Mouse (Mus musculus) forebrain, embryonic 15.5 days (tissue): ENCODE measurements around the gene Ndn. TPM values are rescaled to one million over a fixed set of nuclear protein-coding genes. Genes with fewer than 3 reads are reported as not detected.

Experiments used
- ATAC-seq: fragments of 200-750 bp; cut with Nextera tagmentation; replicated peaks from 2 replicates; pipeline ENCODE4 v1.8.0; 2017; ENCODE audit warnings: mild to moderate bottlenecking, moderate TSS enrichment, moderate library complexity
- H3K27ac ChIP-seq: fragments of 300-500 bp; sonication (generic); replicated peaks from 2 replicates; pipeline ENCODE4 v1.5.1; 2015; ENCODE audit warnings: mild to moderate bottlenecking, inconsistent platforms
- H3K27me3 ChIP-seq: fragments of 300-500 bp; sonication (generic); 2 replicates; pipeline ENCODE4 v1.6.1; 2015; ENCODE audit warnings: inconsistent platforms
- H3K36me3 ChIP-seq: fragments of 300-500 bp; sonication (generic); 2 replicates; pipeline ENCODE4 v1.6.1; 2015; ENCODE audit warnings: mild to moderate bottlenecking, inconsistent platforms
- H3K4me1 ChIP-seq: fragments of 300-500 bp; sonication (generic); 2 replicates; pipeline ENCODE4 v1.6.1; 2015; ENCODE audit warnings: inconsistent platforms
- H3K4me2 ChIP-seq: fragments of 300-500 bp; sonication (generic); replicated peaks from 2 replicates; pipeline ENCODE4 v1.6.1; 2015; ENCODE audit warnings: mild to moderate bottlenecking, inconsistent platforms
- H3K4me3 ChIP-seq: fragments of 300-500 bp; sonication (generic); 2 replicates; pipeline ENCODE4 v1.5.1; 2015; ENCODE audit warnings: mild to moderate bottlenecking, inconsistent platforms
- H3K9ac ChIP-seq: fragments of 300-500 bp; sonication (generic); replicated peaks from 2 replicates; pipeline ENCODE4 v1.6.1; 2015; ENCODE audit warnings: mild to moderate bottlenecking, inconsistent platforms
- H3K9me3 ChIP-seq: fragments of 300-500 bp; sonication (generic); 2 replicates; pipeline ENCODE4 v1.6.1; 2016; ENCODE audit warnings: inconsistent platforms
- WGBS: fragments of 180-500 bp; shearing (Covaris S2); methylation state at CpG from one replicate; pipeline ENCODE4 v1.1.7; 2015; ENCODE audit warnings: mixed read lengths; 5-methylcytosine and 5-hydroxymethylcytosine counted together
- polyA plus RNA-seq: library from polyadenylated mRNA; unstranded; fragments of >200 nt; fragmentation: Nextera tagmentation; extraction: Ambion mirVana; gene quantifications from 2 replicates; pipeline ENCODE4 v1.2.1, GENCODE M21; 2015

The Ndn gene
- polyA plus RNA-seq: 414 and 487 TPM in 2 replicates

DNA sequence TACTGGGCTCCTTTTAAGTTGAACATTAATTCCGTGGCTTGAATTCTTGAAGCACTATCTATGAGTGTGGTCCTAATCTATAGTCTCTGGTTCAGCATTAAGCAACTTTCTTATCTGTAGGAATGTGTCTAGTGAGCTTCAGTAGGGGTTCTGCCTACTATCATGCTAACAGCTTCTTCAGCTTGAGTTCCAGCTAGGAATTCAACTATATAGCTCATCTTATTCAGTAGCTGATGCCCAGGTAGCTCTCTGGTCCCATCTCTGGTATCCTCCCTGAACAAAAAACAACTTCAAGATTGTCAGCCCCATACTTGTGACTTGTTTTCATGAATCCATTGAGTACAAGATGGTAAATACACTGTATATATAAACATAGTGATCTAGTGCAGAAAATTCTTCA lies at the start of gene Ndn:
Ndn (plus strand) TSS at position 301 of the 400 bp plus-strand sequence.
- H3K4me2 ChIP-seq: no peak within 1 kb of the TSS
- ATAC-seq: no peak
- no peak within 1 kb of the TSS for H3K9ac ChIP-seq
- WGBS: 78% methylated on average over 1 of the region's 1 CpGs
- no peaks in the 10 kb centered on the region; the same call in 1 of the 2 replicates for H3K9me3 ChIP-seq
- no peak within 1 kb of the TSS for H3K4me3 ChIP-seq
- no peak within 1 kb of the TSS for H3K27ac ChIP-seq
- no peaks in the 10 kb centered on the region for H3K36me3 ChIP-seq
- H3K27me3 ChIP-seq: no peaks in the 10 kb centered on the region
- peaks cover 16% of the 10 kb centered on the region for H3K4me1 ChIP-seq

DNA sequence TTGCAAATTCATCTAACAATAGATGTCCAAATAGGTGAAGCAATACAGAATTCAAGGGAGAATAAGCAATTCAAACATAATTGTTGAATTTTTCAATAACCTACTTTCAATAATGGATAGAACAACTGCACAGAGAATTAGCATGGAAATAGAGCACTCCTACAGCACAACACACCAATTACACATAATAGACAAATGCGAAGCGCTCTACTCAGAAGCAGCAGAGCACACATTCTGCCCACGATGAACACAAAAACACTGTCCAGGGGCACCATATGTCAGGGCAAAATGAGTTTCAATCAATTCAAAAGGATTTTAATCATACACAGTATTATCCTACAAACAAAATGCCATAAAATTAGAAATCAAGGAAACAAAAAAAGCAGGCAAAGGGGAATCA lies 43.9 kb upstream of the Ndn start:
- Histone ChIP-seq H3K36me3 (no peaks in the 10 kb centered on the region), H3K4me1 (no peaks in the 10 kb centered on the region), H3K9ac (no peak overlapping the region), H3K4me2 (no peak overlapping the region), H3K27me3 (no peaks in the 10 kb centered on the region), H3K9me3 (no peaks in the 10 kb centered on the region), H3K4me3 (no peak overlapping the region), H3K27ac (no peak overlapping the region)
- WGBS: 52% methylated on average over 3 of the region's 3 CpGs
- no peak for ATAC-seq

DNA sequence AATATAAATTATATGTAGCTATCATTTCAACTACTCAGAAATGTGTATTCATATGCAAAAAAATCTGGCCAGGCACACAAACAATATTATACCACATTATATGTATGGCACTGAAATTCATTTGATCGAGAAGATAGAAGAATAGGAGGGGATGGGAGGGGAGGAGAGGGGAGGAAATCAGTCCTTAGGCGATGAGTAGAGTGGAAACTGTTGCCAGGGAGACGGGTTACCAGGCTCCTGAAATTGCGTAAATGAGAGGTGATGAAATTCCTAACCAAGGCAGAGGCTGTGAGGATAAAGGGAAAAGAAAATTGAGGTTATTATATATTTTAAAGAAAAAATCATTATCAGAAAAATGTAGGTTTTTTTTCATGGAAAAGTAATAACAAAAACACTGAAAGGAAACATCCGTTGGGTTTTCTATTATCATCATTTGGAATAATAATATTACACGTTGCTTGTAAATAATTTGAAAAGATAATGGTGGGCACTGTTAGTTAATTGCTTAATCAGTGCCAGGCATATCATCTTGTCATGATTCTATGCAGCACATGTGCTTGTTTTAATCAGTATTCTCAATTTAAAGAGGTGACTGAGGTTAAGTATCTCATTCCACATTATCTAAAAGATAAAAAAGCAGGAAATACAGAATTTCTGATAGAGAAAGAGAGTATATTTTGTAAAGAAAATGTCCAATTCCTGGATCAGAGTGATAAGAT lies 39.3 kb upstream of the Ndn start:
- peak; percentile 82 for ATAC-seq
- 29% methylated on average over 6 of the region's 6 CpGs for WGBS
- H3K27ac ChIP-seq: peak overlapping the region; percentile 52
- H3K4me2 ChIP-seq: no peak overlapping the region
- no peaks in the 10 kb centered on the region for H3K4me1 ChIP-seq
- no peaks in the 10 kb centered on the region for H3K27me3 ChIP-seq
- no peak overlapping the region for H3K4me3 ChIP-seq
- no peaks in the 10 kb centered on the region for H3K9me3 ChIP-seq
- no peaks in the 10 kb centered on the region for H3K36me3 ChIP-seq
- no peak overlapping the region for H3K9ac ChIP-seq

DNA sequence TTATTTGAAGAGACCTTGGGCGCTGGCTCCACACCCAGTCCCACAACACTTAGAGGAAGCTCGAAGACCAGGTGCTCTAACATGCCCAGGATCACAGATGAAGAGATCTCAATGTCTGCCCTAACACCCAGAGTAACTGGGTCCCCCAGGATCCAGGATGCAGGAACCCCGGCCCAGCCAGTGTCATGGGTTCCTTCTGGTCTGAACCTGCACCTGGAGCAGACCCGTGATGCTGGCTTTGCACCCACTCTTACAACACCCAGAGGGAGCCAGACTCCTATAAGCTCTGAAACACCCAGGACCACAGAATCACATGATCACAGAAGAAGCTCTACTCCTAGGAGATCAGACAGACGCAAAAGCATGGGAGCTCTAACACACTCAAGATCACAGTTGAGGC lies 29.6 kb upstream of the Ndn start:
- no peak for ATAC-seq
- no peak overlapping the region for H3K27ac ChIP-seq
- H3K4me2 ChIP-seq: no peak overlapping the region
- H3K4me3 ChIP-seq: no peak overlapping the region
- no peaks in the 10 kb centered on the region for H3K4me1 ChIP-seq
- H3K9me3 ChIP-seq: no peaks in the 10 kb centered on the region
- no peaks in the 10 kb centered on the region for H3K36me3 ChIP-seq
- no peaks in the 10 kb centered on the region for H3K27me3 ChIP-seq
- WGBS: 85% methylated on average over 5 of the region's 5 CpGs
- H3K9ac ChIP-seq: no peak overlapping the region

DNA sequence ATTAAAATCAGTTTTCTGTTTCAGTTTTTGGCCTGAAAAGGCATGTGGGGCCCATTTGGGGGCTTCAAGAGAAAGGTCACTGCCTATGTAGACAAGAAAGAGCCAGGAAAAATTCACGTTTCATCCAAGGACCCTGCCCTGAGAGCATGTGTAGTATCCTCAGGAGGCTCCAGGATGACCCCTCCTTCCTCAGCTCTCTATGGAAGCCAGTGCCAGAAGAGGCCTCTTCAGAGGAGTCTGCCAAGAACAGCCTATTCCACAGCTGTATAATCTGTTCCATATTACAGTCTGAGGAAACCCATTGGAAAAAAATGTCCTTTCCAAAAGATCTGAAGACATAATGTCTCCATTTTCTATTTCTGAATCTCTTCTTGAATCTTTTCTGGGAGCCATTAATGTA lies 958 bp upstream of the Ndn start:
- Histone ChIP-seq H3K36me3 (no peaks in the 10 kb centered on the region), H3K27me3 (no peaks in the 10 kb centered on the region), H3K27ac (no peak overlapping the region), H3K4me1 (peaks cover 8% of the 10 kb centered on the region; the same call in 1 of the 2 replicates), H3K9me3 (no peaks in the 10 kb centered on the region; the same call in 1 of the 2 replicates), H3K4me3 (no peak overlapping the region), H3K4me2 (no peak overlapping the region), H3K9ac (no peak overlapping the region)
- WGBS: 49% methylated on average over 1 of the region's 1 CpGs
- ATAC-seq: no peak

DNA sequence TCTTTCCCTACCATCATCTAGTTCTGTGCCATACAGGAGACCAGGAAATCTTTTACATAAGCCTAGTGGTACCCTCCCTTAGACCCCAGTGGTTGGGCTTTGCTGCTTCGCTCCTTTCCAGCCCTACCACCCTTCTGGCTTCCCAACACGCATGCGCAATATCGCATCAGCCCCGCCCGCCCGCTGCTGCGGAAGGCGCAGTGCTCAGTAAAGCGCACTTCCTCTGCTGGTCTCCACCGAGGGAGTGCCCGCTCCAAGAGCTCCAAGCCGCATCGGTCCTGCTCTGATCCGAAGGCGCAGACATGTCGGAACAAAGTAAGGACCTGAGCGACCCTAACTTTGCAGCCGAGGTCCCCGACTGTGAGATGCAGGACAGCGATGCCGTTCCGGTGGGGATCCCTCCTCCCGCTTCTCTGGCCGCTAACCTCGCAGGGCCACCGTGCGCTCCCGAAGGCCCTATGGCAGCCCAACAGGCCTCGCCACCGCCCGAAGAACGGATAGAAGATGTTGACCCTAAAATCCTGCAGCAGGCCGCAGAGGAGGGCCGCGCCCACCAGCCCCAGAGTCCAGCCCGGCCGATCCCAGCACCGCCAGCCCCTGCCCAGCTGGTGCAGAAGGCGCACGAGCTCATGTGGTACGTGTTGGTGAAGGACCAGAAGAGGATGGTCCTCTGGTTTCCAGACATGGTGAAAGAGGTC lies 1.9 kb downstream of the Ndn start:
- ATAC-seq: peak; percentile 97
- Histone ChIP-seq H3K4me2 (peak overlapping the region; percentile 65), H3K4me3 (peak overlapping the region; percentile 46), H3K27me3 (no peaks in the 10 kb centered on the region), H3K27ac (peak overlapping the region; percentile 83), H3K4me1 (peaks cover 18% of the 10 kb centered on the region), H3K36me3 (no peaks in the 10 kb centered on the region), H3K9ac (peak overlapping the region; percentile 70), H3K9me3 (no peaks in the 10 kb centered on the region)
- WGBS: 18% methylated on average over 42 of the region's 42 CpGs

DNA sequence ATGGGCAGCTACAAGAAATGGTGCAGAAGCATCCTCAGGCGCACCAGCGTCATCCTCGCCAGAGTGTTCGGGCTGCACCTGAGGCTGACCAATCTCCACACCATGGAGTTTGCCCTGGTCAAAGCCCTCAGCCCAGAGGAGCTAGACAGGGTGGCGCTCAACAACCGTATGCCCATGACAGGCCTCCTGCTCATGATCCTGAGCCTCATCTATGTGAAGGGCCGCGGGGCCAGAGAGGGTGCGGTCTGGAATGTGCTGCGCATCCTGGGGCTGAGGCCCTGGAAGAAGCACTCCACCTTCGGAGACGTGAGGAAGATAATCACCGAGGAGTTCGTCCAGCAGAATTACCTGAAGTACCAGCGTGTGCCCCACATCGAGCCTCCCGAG lies 2.4 kb downstream of the Ndn start:
- H3K4me2 ChIP-seq: peak overlapping the region; percentile 65
- H3K27ac ChIP-seq: peak overlapping the region; percentile 83
- WGBS: 42% methylated on average over 17 of the region's 17 CpGs

DNA sequence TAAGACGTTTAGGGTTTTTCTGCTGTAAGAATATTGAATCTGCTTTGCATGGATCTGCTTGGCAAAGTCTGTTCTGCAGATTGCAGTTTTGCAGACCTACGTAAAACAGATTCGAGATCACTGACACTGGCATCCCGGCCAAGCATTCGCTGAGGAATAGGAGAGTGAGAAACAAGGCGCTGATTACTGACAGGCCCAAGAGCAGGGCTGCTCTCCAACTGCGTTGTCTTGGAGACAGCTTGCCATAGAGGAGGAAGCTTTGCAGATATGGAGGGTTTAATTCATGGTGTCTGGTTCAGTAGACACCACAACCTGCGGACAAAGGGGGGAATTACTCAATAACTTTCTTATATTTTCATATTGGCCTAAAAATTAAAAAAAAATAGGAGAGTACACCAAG lies 4.9 kb downstream of the Ndn start:
- no peaks in the 10 kb centered on the region for H3K9me3 ChIP-seq
- H3K27ac ChIP-seq: peak overlapping the region; percentile 17
- H3K4me1 ChIP-seq: peaks cover 18% of the 10 kb centered on the region
- H3K27me3 ChIP-seq: no peaks in the 10 kb centered on the region
- H3K4me3 ChIP-seq: no peak overlapping the region
- WGBS: 51% methylated on average over 8 of the region's 8 CpGs
- ATAC-seq: no peak
- H3K4me2 ChIP-seq: 0 out of 2 replicates have a peak overlapping the region, but pooled peaks have one; percentile 8
- no peak overlapping the region for H3K9ac ChIP-seq
- no peaks in the 10 kb centered on the region for H3K36me3 ChIP-seq

More for the DNA sequence above, 2.4 kb downstream of the Ndn start:
- H3K27me3 ChIP-seq: no peaks in the 10 kb centered on the region
- ATAC-seq: peak; percentile 63
- H3K4me1 ChIP-seq: peaks cover 18% of the 10 kb centered on the region
- no peaks in the 10 kb centered on the region for H3K36me3 ChIP-seq
- peak overlapping the region; percentile 70 for H3K9ac ChIP-seq
- peak overlapping the region; percentile 46 for H3K4me3 ChIP-seq
- no peaks in the 10 kb centered on the region for H3K9me3 ChIP-seq

DNA sequence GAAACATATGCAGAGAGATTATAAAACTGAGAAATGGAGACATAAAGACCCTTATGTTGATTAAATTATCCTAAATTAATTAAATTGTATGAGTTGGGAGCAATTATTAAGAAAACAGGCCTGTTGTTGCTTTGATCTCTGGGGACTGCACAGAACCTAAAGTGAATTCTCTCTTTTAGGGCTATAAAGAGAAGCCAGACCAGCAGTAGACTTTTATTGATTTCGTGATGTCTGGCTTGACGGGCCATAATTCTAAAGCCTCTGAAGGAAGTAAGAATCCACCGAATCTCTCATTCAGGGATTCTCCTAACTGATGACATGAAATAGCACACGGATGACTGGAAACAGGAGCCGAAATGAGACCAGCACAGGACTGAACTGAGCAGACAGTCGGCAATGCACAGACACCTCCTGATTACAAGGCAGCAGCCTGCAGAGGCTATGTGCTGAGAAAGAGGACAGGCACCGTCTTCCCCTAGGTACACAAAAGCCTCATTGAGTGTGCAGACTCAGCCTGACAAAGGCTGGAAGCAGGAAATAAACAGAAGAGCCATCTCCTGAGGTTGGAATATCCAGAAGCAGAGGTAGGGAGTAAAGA lies 18.8 kb downstream of the Ndn start:
- no peak; the same call in 1 of the 2 replicates for ATAC-seq
- WGBS: 68% methylated on average over 7 of the region's 7 CpGs

DNA sequence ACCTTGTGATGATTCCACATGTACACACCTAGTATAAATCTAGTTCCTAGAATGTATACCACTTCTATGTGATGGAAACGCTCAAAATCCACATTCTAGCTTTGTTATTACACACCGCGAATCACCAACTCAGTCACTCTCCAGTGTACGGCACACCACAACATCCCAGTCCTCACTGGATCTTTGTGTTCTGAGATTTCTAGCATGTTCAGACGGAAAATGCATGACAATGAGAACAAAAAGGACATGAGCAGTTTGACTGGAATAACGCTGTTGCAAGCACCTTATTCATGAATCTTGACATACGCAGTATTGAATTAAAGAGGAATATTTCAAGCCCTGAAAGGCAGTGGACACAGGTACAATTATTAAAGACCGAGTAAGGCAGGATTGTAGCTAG lies 20.4 kb downstream of the Ndn start:
- Histone ChIP-seq H3K36me3 (no peaks in the 10 kb centered on the region), H3K27me3 (no peaks in the 10 kb centered on the region), H3K27ac (peak overlapping the region; percentile 36; the same call in 1 of the 2 replicates), H3K9ac (no peak overlapping the region), H3K4me2 (no peak overlapping the region), H3K4me3 (no peak overlapping the region), H3K9me3 (no peaks in the 10 kb centered on the region), H3K4me1 (no peaks in the 10 kb centered on the region)
- 65% methylated on average over 8 of the region's 8 CpGs for WGBS
- no peak for ATAC-seq

More for the DNA sequence above, 18.8 kb downstream of the Ndn start:
- Histone ChIP-seq H3K9ac (0 out of 2 replicates have a peak overlapping the region, but pooled peaks have one; percentile 4), H3K27ac (peak overlapping the region; percentile 64), H3K9me3 (no peaks in the 10 kb centered on the region), H3K36me3 (no peaks in the 10 kb centered on the region), H3K27me3 (no peaks in the 10 kb centered on the region), H3K4me3 (no peak overlapping the region), H3K4me2 (no peak overlapping the region; the same call in 1 of the 2 replicates), H3K4me1 (no peaks in the 10 kb centered on the region)

DNA sequence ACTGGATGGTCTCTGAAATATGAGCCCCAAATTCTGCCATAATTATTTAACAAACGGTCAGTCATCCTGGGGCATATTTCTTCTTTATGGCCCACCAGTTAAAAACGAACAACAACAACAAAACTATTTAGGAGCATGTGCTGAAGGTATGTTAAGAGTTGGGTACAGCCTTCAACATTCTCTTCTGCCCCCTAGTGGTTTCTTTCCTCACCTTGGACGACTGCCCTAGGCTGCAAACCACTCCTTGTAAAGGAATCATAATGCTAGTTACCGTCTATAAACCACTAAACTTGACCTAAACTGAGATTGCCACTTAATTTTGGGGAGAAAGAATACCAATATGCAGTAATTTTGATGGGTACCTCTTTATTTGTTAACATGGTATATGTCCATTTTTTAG lies 29.3 kb downstream of the Ndn start:
- H3K9ac ChIP-seq: no peak overlapping the region
- H3K27ac ChIP-seq: no peak overlapping the region
- no peak overlapping the region for H3K4me3 ChIP-seq
- H3K4me2 ChIP-seq: peak overlapping the region; percentile 57; the same call in 1 of the 2 replicates
- H3K4me1 ChIP-seq: no peaks in the 10 kb centered on the region; the same call in 1 of the 2 replicates
- no peaks in the 10 kb centered on the region for H3K36me3 ChIP-seq
- ATAC-seq: no peak
- no peaks in the 10 kb centered on the region; the same call in none of the 2 replicates for H3K9me3 ChIP-seq
- WGBS: 35% methylated on average over 4 of the region's 4 CpGs
- H3K27me3 ChIP-seq: no peaks in the 10 kb centered on the region
